Mouse (Mus musculus) cerebellum, adult 8-10 months (tissue): ENCODE measurements around the gene Brms1l.

Experiments
- DNase-seq: peaks from one replicate; pipeline ENCODE4 v3.0.0; 2022

Gene Brms1l

DNA sequence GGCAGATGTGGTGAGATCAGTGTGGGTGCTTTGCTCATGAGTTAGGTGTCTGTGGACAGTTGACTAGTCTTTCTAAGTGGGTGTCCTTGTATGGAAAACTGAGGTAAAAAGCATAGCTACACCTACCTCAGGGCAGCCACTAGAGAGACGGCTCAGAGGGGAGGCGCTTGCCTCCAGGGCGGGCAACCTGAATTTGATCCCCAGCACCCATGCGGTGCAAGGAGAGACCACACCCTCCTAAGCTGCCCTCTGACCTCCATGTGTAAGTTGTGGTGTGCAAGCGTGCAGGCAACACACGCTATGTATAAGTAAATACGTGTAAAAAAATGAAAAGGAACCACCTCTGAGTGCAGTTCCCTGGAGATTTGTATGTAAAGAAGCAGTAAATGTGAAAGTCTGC, 24.5 kb downstream of the Brms1l start:
- no peak for DNase-seq

DNA sequence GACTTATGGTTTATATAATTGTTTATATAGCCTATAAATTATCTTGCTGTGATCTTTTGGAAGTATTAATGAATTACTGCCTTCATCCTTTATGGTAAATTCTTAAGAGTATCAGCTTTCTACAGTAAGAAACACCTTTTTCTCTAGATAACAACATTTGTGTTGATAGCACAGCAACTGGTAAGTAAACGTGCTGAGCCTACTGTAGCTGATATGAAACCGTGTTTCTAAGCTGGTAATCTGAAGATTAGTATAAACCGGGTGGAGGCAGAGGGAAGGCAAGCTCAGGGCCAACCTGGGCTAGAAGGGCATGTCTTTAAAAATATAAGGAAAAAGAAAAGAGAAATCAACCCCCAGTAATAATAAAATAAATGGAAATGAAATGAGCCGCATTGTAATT, 31.6 kb downstream of the Brms1l start:
- DNase-seq, result no peak

DNA sequence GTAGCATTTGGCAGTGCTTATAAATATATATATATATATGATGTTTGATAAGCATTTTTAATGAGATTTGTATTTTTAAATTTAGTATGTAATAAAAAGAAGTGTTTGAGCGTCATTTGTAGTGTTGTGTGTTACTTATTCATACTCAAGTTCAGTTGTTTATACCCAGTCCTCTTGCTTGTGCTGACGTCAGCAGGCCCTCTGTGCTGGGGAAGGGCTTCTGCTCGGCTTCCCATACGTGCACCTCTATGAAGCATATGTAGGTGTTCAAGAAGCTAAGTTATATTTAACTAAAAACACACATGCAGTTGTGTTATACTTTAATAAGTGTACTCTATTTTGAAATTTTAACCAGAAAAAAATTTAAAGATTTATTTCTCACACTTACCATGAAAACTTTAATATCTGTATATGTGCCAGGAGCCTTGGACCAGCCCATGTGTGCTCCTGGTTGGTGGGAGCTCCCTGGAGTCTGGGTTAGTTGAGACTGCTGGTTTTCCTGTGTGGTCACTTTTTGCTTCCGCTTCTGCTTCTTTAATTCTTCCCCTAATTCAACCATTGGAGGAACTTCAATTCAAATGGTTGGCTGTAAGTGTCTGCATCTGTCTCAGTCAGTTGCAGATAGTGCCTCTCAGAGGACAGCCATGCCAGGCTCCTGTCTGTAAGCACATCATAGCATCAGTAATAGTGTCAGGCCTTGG, 33.6 kb downstream of the Brms1l start:
- no peak for DNase-seq

DNA sequence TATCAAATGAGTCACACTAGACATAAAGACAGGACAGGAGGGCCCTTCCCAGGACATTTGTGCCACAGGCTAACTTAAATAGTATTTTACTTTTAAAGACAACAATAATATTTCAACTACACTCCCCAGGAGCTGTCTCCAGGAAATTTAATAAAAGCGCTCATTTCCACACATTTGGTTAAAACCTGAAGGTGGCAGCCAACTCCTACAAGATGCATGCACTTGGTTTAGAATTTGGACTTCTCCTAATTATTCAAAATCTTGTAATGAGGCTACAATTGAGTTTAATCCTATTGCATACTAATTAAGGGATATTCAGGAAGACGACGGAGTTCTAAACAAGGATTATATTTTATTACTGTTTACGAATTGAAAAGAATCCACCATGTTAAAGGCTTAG, 49.3 kb downstream of the Brms1l start:
- DNase-seq, result no peak

DNA sequence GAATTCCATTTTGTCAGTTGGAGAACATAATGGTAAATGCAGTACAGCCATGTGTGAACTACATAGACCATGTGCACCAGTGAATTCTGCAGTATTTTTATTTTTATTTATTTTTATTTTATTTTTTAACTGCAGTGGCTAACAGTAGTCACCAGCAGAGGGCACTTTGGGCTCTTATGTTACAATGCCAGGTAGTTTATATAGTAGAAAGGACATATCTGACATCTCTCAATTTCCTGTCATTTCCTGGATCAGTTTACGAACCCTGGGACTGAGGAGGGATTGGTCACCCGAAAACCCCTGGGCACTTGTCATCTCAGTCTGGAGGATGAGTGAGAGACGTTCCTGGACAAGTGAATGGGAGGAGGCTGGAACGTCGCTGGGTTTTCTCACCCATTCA, 52.4 kb downstream of the Brms1l start:
- DNase-seq, result no peak

DNA sequence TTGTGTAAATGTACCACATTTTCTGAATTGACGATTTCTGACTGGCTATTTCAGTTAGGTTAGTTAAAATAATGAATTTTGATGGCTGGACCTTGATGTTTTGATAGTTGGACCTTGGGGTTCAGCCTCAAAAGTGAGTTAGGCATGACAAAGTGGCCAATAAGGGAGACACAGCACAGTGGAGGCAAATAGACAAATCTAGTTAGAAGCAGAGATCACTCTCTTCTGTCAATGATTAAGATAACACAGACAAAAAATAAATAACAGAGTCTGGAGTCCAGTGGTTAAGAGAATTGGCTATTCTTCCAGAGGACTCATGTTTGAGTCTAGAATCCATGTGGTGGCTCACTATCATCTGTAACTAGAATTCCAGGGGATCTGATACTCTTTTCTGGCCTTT, 68.7 kb downstream of the Brms1l start:
- DNase-seq, result no peak

DNA sequence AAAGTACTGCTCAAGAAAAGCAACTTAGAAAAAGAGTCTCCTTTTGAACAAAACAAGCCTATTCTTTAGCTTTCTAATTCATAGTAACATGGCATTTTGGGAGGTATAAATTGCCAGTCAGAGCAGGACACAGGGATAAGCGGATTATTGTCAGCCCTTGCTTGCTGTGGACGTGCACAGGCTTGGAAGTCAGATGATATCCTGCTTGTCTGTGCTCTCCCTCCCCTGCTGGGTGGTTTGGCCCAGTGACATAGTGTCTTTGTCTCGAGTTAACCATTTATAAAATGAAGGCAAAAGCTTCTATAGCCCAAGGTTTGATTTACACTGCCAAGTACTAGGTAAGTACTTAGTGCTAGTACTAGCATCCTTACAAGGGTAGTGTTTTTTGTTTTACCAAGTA, 76.0 kb downstream of the Brms1l start:
- no peak for DNase-seq

DNA sequence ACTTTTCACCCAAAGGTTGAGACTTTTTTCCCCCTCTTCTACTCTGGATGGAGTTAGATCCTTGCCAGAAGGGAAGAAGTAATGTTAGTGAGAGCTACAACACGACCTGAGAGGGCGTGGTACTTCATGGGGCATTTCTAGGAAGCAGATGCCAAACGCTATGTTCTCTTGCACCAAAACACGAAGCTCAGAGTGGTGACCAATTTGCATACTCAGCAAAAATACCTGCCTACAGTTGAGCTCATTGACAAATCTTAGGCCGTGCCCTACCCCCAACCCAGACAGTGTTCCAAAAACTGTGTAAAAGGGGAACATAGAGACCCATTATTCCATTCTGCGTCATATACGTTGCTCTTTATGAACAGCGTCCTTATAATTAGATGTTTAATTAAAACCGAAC, 77.1 kb downstream of the Brms1l start:
- no peak for DNase-seq

DNA sequence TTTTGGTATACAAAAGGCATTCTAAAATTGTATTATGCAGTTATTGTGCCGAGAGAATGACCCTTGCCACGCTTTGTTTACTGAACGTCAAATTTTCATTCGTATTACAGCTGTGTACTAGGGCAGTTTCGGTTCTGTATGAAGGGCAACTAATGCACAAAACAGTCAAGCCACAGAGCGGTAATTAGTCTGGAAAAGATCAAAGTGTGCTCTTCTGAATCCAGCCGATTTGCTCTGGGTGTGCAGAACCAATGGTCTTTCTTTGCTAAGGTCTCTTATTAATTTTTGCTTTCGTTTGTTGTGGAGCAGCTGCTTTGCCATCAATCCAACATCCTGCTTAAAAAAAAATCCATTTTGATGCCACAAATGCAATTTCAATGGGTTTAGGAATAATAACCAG, 80.1 kb downstream of the Brms1l start:
- no peak for DNase-seq

DNA sequence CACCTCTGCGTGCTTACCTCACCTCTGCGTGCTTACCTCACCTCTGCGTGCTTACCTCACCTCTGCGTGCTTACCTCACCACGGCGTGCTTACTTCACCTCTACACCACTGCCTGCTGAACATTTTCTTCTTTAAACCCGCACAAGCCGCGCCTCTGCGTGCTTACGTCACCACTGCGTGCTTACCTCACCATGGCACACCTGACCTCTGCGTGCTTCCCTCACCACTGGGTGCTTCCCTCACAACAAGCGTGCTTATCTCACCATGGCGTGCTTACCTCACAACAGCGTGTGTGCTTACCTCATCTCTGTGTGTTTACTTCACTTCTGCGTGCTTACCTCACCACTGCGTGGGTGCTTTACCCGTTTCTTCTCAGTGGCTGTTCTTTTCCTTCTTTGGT, 80.9 kb downstream of the Brms1l start:
- no peak for DNase-seq
